Mouse (Mus musculus) forebrain, embryonic 16.5 days (tissue): ENCODE data around the gene Nyap1. TPM values are rescaled to one million over a fixed set of nuclear protein-coding genes. Genes with fewer than 3 reads are reported as not detected.

ENCODE experiments used
- ATAC-seq: fragments of 200-750 bp; cut with Nextera tagmentation; 2 replicates; pipeline ENCODE4 v1.8.0; 2017; ENCODE audit warnings: mild to moderate bottlenecking, moderate library complexity
- H3K27ac ChIP-seq: fragments of 300-500 bp; sonication (generic); 2 replicates; pipeline ENCODE4 v1.5.1; 2014; ENCODE audit warnings: low read length, control low read depth
- H3K27me3 ChIP-seq: fragments of 300-500 bp; sonication (generic); replicated peaks from 2 replicates; pipeline ENCODE4 v1.6.1; 2014; ENCODE audit warnings: low read length; ENCODE audit not compliant: control insufficient read depth, insufficient read depth
- H3K36me3 ChIP-seq: fragments of 300-500 bp; sonication (generic); 2 replicates; pipeline ENCODE4 v1.6.1; 2014; ENCODE audit not compliant: control insufficient read depth, insufficient read depth
- H3K4me1 ChIP-seq: fragments of 300-500 bp; sonication (generic); replicated peaks from 2 replicates; pipeline ENCODE4 v1.6.1; 2014; ENCODE audit warnings: low read length; ENCODE audit not compliant: control insufficient read depth, insufficient read depth
- H3K4me2 ChIP-seq: fragments of 300-500 bp; sonication (generic); 2 replicates; pipeline ENCODE4 v1.6.1; 2014; ENCODE audit warnings: mild to moderate bottlenecking, low read length, control low read depth
- H3K4me3 ChIP-seq: fragments of 300-500 bp; sonication (generic); replicated peaks from 2 replicates; pipeline ENCODE4 v1.5.1; 2014; ENCODE audit warnings: mild to moderate bottlenecking, low read length, control low read depth
- H3K9ac ChIP-seq: fragments of 300-500 bp; sonication (generic); replicated peaks from 2 replicates; pipeline ENCODE4 v1.6.1; 2014; ENCODE audit warnings: low read depth, low read length, control low read depth
- H3K9me3 ChIP-seq: fragments of 300-500 bp; sonication (generic); 2 replicates; pipeline ENCODE4 v1.6.1; 2016; ENCODE audit warnings: low read length; ENCODE audit not compliant: control insufficient read depth
- WGBS: fragments of 180-500 bp; shearing (Covaris S2); extraction: QIAGEN DNeasy Blood & Tissue Kit; methylation state at CpG from one replicate; pipeline ENCODE4 v1.1.7; 2014; 5-methylcytosine and 5-hydroxymethylcytosine counted together
- polyA plus RNA-seq: library from polyadenylated mRNA; unstranded; fragments of >200 nt; fragmentation: Nextera tagmentation; extraction: Ambion mirVana; gene quantifications from 2 replicates; pipeline ENCODE4 v1.2.1, GENCODE M21; 2015

The Nyap1 gene
- polyA plus RNA-seq, 1 experiment from 2014 or later, result 59.8 TPM

DNA sequence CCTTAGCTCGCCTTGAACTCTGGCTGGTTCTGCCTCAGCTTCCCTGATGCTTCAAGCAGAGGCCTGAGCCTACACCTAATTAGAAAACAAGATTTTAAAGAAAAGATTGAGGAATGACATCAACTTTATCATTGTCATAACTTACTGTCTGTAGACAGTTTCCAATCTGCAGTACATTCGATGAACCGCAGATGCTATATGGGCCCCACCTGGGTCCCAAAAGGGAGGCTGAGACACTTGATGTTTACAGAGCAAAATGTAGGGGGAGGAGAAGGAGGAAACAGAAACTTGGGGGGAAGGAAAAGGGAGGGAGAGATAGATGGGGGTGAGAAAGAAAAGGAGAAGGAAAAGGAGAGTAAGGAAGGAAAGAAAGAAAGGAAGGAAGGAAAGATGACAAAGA is 51.4 kb downstream of the Nyap1 start:
- Histone ChIP-seq H3K27ac (no peak overlapping the region), H3K9me3 (no peaks in the 10 kb centered on the region), H3K4me3 (no peak overlapping the region), H3K9ac (no peak overlapping the region), H3K4me1 (0 out of 2 replicates have a peak, but pooled peaks cover 2% of the 10 kb centered on the region), H3K36me3 (no peaks in the 10 kb centered on the region), H3K27me3 (no peaks in the 10 kb centered on the region), H3K4me2 (no peak overlapping the region)
- ATAC-seq, result no peak
- WGBS, result 89% methylated on average over 3 of the region's 3 CpGs

- WGBS, result 81% methylated on average over 6 of the region's 6 CpGs
These were observed 55.1 kb downstream of the Nyap1 start for GRCm38 (mm10) chr5:137686127-137686790.

DNA sequence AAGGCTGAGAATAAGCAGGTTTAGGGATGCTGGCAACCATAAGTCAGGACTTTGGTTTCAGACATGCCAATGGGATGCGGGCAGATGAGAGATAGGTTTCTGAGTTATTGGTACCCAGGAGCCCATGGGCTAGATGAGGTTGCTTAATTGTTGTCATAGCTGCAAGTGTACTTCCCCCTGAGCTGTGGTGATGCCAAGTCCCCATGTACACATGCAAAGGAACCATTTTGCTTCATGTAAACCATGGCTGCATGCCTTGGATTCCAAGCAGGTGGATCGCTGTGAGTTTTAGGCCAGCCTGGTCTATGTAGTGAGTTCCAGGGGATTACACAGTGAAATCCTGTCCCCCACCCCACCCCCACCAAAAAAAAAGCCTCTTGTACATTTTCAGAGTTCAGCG is 55.8 kb downstream of the Nyap1 start:
- no peaks in the 10 kb centered on the region for H3K27me3 ChIP-seq
- no peak overlapping the region for H3K9ac ChIP-seq
- ATAC-seq, result no peak
- 98% methylated on average over 3 of the region's 3 CpGs for WGBS
- H3K4me1 ChIP-seq, result peaks cover 22% of the 10 kb centered on the region
- H3K36me3 ChIP-seq, result no peaks in the 10 kb centered on the region
- no peaks in the 10 kb centered on the region for H3K9me3 ChIP-seq
- no peak overlapping the region for H3K27ac ChIP-seq
- no peak overlapping the region for H3K4me3 ChIP-seq
- no peak overlapping the region for H3K4me2 ChIP-seq

More at GRCm38 (mm10) chr5:137686127-137686790, 55.1 kb downstream of the Nyap1 start:
- Histone ChIP-seq H3K9me3 (no peaks in the 10 kb centered on the region), H3K27me3 (no peaks in the 10 kb centered on the region), H3K4me1 (peaks cover 22% of the 10 kb centered on the region), H3K4me3 (no peak overlapping the region), H3K4me2 (no peak overlapping the region), H3K36me3 (no peaks in the 10 kb centered on the region), H3K27ac (no peak overlapping the region), H3K9ac (no peak overlapping the region)
- no peak for ATAC-seq

- Histone ChIP-seq H3K4me1 (peaks cover 22% of the 10 kb centered on the region), H3K9me3 (no peaks in the 10 kb centered on the region), H3K27ac (peak within 1 kb of the TSS; percentile 77), H3K36me3 (no peaks in the 10 kb centered on the region), H3K4me3 (peak within 1 kb of the TSS; percentile 81), H3K9ac (peak within 1 kb of the TSS; percentile 73), H3K4me2 (peak within 1 kb of the TSS; percentile 66), H3K27me3 (no peaks in the 10 kb centered on the region)
- WGBS, result under 1% methylated on average over 61 of the region's 62 CpGs
- peak; percentile 100 for ATAC-seq
These were observed 56.9 kb downstream of the Nyap1 start, which contains the start of gene Agfg2 for GRCm38 (mm10) chr5:137684294-137685123. Gene Agfg2, minus strand, starts transcription at chr5:137684726.

- H3K4me2 ChIP-seq, result peak overlapping the region; percentile 66
- no peak overlapping the region; the same call in 1 of the 2 replicates for H3K27ac ChIP-seq
- H3K4me3 ChIP-seq, result peak overlapping the region; percentile 81
- H3K4me1 ChIP-seq, result peaks cover 22% of the 10 kb centered on the region
- 0 out of 2 replicates have a peak, but pooled peaks have one; percentile 1 for ATAC-seq
- H3K27me3 ChIP-seq, result no peaks in the 10 kb centered on the region
- H3K9me3 ChIP-seq, result no peaks in the 10 kb centered on the region
- WGBS, result 8% methylated on average over 28 of the region's 28 CpGs
- H3K36me3 ChIP-seq, result no peaks in the 10 kb centered on the region
- H3K9ac ChIP-seq, result peak overlapping the region; percentile 73
These were observed 57.8 kb downstream of the Nyap1 start for GRCm38 (mm10) chr5:137683388-137684293.

GRCm38 (mm10) chr5:137682526-137682925 is 58.9 kb downstream of the Nyap1 start:
- Histone ChIP-seq H3K27me3 (no peaks in the 10 kb centered on the region), H3K36me3 (no peaks in the 10 kb centered on the region), H3K4me3 (no peak overlapping the region), H3K9me3 (no peaks in the 10 kb centered on the region), H3K4me2 (peak overlapping the region; percentile 66), H3K27ac (no peak overlapping the region), H3K9ac (no peak overlapping the region), H3K4me1 (peaks cover 22% of the 10 kb centered on the region)
- ATAC-seq, result no peak
- WGBS, result 57% methylated on average over 6 of the region's 6 CpGs

Other genes starting within 250 kb of the Nyap1 start
- 66.8 and 74.7 TPM in 2 replicates for gene Pop7, start 239.1 kb downstream of the Nyap1 start, polyA plus RNA-seq
- gene Gigyf1, start 223.1 kb downstream of the Nyap1 start, polyA plus RNA-seq, result 16.5 and 20.2 TPM in 2 replicates
- not detected in 2 replicates for gene Epo, start 208.4 kb downstream of the Nyap1 start, polyA plus RNA-seq
- 498 and 517 TPM in 2 replicates for gene Gnb2, start 208.1 kb downstream of the Nyap1 start, polyA plus RNA-seq
- gene Actl6b, start 188.1 kb downstream of the Nyap1 start, polyA plus RNA-seq, result 254 and 298 TPM in 2 replicates
- gene Tfr2, start 171.8 kb downstream of the Nyap1 start, polyA plus RNA-seq, result 2.3 and 3.1 TPM in 2 replicates
- gene Mospd3, start 140.5 kb downstream of the Nyap1 start, polyA plus RNA-seq, result 43.5 and 43.7 TPM in 2 replicates
- gene Pcolce, start 127.8 kb downstream of the Nyap1 start, polyA plus RNA-seq, result 10.6 and 18.3 TPM in 2 replicates
- 0.23 and 0.25 TPM in 2 replicates for gene Fbxo24, start 112.6 kb downstream of the Nyap1 start, polyA plus RNA-seq
- 19.1 and 19.3 TPM in 2 replicates for gene Lrch4, start 112.5 kb downstream of the Nyap1 start, polyA plus RNA-seq
- gene Gm20605, start 112.4 kb downstream of the Nyap1 start, polyA plus RNA-seq, result 5.1 and 8.7 TPM in 2 replicates
- gene Sap25, start 100.3 kb downstream of the Nyap1 start, polyA plus RNA-seq, result 5.2 and 10.4 TPM in 2 replicates
- 0.09 TPM in 1 of 2 replicates, not detected in the other for gene Irs3, start 95.9 kb downstream of the Nyap1 start, polyA plus RNA-seq
- 19.4 and 21.2 TPM in 2 replicates for gene Agfg2, start 56.9 kb downstream of the Nyap1 start, polyA plus RNA-seq
- 69.1 and 72.2 TPM in 2 replicates for gene Tsc22d4, start 4.1 kb upstream of the Nyap1 start, polyA plus RNA-seq
- 28.7 and 34.4 TPM in 2 replicates for gene Ppp1r35, start 37.2 kb upstream of the Nyap1 start, polyA plus RNA-seq
- gene Mepce, start 46.0 kb upstream of the Nyap1 start, polyA plus RNA-seq, result 10.2 and 11.9 TPM in 2 replicates
- gene Zcwpw1, start 46.2 kb upstream of the Nyap1 start, polyA plus RNA-seq, result 11.1 and 11.2 TPM in 2 replicates
- not detected in 2 replicates for gene Pilra, start 94.7 kb upstream of the Nyap1 start, polyA plus RNA-seq
- not detected in 2 replicates for gene Pilrb1, start 116.5 kb upstream of the Nyap1 start, polyA plus RNA-seq
- not detected in 2 replicates for gene Pilrb2, start 130.2 kb upstream of the Nyap1 start, polyA plus RNA-seq
- gene Cyp3a13, start 180.0 kb upstream of the Nyap1 start, polyA plus RNA-seq, result not detected in 2 replicates
- gene Gjc3, start 221.5 kb upstream of the Nyap1 start, polyA plus RNA-seq, result 0.06 and 0.33 TPM in 2 replicates
- not detected in 2 replicates for gene Azgp1, start 239.9 kb upstream of the Nyap1 start, polyA plus RNA-seq